Mouse (Mus musculus) midbrain, embryonic 10.5 days (tissue): ENCODE results near the gene Olfr649. TPM values are rescaled to one million over a fixed set of nuclear protein-coding genes. Genes with fewer than 3 reads are reported as not detected.

Experiments used
- DNase-seq: peaks from one replicate; pipeline ENCODE4 v3.0.0-alpha.2; 2017; ENCODE audit warnings: low spot score
- H3K27ac ChIP-seq: fragments of 300-500 bp; sonication (generic); replicated peaks from 2 replicates; pipeline ENCODE4 v1.5.1; 2016; ENCODE audit warnings: mild to moderate bottlenecking
- H3K27me3 ChIP-seq: fragments of 300-500 bp; sonication (generic); 2 replicates; pipeline ENCODE4 v1.6.1; 2016; ENCODE audit warnings: low read depth, mild to moderate bottlenecking; ENCODE audit not compliant: poor library complexity, severe bottlenecking
- H3K36me3 ChIP-seq: fragments of 300-500 bp; sonication (generic); 2 replicates; pipeline ENCODE4 v1.6.1; 2016; ENCODE audit warnings: mild to moderate bottlenecking, moderate library complexity
- H3K4me1 ChIP-seq: fragments of 300-500 bp; sonication (generic); 2 replicates; pipeline ENCODE4 v1.6.1; 2016
- H3K4me3 ChIP-seq: fragments of 300-500 bp; sonication (generic); 2 replicates; pipeline ENCODE4 v1.5.1; 2016; ENCODE audit warnings: mild to moderate bottlenecking, moderate library complexity
- H3K9me3 ChIP-seq: fragments of 300-500 bp; sonication (generic); replicated peaks from 2 replicates; pipeline ENCODE4 v1.6.1; 2016; ENCODE audit warnings: mild to moderate bottlenecking
- WGBS: fragments of 180-500 bp; shearing (Covaris S2); methylation state at CpG from one replicate; pipeline ENCODE4 v1.1.7; 2016; 5-methylcytosine and 5-hydroxymethylcytosine counted together
- polyA plus RNA-seq: library from polyadenylated mRNA; unstranded; fragments of >200 nt; fragmentation: Nextera tagmentation; extraction: Ambion mirVana; gene quantifications from 2 replicates; pipeline ENCODE4 v1.2.1, GENCODE M21; 2016

The Olfr649 gene
- polyA plus RNA-seq: not detected in 2 replicates

DNA sequence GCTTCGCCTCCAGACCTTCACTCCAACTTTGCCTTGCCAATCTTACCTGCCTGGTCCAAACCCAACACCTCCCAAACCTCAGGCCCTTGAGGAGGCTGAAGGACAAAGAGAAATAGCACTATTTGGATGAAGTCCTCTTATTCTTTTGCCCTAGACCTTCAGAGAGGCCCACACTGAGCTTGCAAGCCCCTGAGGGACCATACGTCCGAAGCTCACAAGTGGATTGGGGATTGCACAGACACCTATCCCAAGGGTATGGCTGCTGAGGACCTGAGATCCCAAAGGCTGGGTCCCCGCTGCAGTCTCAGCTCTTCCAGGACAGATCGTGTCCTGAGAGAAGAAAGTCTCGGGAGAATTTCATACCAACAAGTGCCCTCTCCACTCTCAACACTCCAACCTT lies at the start of gene Olfr649:
Gene Olfr649 (minus strand): TSS at position 101 of the 400 bp plus-strand sequence.
- Histone ChIP-seq H3K27me3 (no peaks in the 10 kb centered on the region), H3K9me3 (no peaks in the 10 kb centered on the region), H3K27ac (no peak within 1 kb of the TSS), H3K4me1 (no peaks in the 10 kb centered on the region), H3K36me3 (no peaks in the 10 kb centered on the region), H3K4me3 (no peak within 1 kb of the TSS)
- 88% methylated on average over 6 of the region's 6 CpGs for WGBS
- no peak for DNase-seq

DNA sequence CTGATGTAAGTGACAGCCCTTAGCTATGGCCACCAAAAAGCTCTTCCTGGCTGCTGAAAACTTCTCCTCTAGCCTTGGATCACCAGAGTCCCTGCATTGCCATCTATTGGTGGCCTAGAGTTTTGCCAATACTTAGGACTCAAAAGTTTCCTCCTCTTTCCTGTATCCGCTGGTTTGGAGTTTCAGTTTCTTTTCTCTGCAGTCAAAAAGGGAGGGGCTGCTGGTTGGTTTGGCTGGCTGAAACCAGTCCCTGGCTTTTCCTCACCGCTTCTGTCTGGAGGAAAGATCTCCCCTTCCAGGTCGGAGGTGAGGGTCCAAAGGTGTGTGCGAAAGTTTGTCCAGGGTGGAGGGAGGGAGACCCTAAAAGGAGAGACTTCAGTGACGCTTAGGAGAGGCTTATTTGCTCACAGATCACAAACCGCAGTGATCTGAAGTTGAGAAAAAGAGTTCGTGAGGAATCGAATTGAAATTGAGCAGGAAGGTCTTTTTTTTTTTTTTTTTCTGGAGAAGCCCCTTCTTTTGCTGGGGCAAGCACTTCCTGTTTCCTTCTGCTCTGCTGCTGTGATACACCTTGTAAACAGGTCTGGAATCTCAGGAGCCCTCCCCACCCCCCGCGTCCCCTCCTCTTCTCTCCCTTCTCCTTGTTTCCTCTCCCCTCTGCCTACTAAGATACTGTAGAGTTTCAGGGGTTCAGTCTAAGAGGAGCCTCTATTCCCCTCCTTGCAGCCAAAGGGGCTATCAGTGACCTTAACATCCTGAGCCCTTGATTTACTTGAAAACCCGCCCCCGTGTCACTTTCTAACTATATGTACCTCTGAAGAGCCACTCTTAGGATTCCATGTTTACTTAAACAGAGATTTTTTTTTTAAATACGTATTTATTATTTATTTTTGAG lies 48.7 kb upstream of the Olfr649 start, which contains the start of gene Trim34a:
Gene Trim34a (plus strand): TSS at position 171 of the 895 bp plus-strand sequence.
- Histone ChIP-seq H3K27me3 (no peaks in the 10 kb centered on the region), H3K27ac (peak within 1 kb of the TSS; percentile 72), H3K4me3 (peak within 1 kb of the TSS; percentile 47), H3K4me1 (peaks cover 2% of the 10 kb centered on the region; the same call in 1 of the 2 replicates), H3K36me3 (no peaks in the 10 kb centered on the region), H3K9me3 (no peaks in the 10 kb centered on the region)
- 11% methylated on average over 13 of the region's 13 CpGs for WGBS
- DNase-seq: peak; percentile 29

DNA sequence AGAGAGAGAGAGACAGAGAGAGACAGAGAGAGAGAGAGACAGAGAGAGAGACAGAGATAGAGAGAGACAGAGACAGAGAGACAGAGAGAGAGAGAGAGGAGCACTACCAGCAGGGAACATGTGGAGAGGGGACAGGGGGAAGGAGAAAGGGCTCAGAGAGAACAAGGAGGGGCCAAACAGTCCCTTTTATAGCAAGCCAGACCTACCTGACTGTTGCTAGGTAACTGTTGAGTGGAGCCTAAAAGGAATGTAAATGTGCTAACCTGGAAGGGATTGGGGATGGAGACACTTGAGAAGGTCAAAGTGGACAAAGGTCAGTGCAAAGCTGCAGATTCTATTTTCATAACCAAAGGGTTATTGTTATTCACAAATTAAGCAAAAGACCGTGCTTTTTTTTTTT lies 47.8 kb upstream of the Olfr649 start:
- Histone ChIP-seq H3K9me3 (no peaks in the 10 kb centered on the region), H3K4me1 (peaks cover 2% of the 10 kb centered on the region; the same call in 1 of the 2 replicates), H3K27ac (no peak overlapping the region), H3K4me3 (no peak overlapping the region), H3K36me3 (no peaks in the 10 kb centered on the region), H3K27me3 (no peaks in the 10 kb centered on the region)
- no peak for DNase-seq
- 59% methylated on average over 1 of the region's 1 CpGs for WGBS

DNA sequence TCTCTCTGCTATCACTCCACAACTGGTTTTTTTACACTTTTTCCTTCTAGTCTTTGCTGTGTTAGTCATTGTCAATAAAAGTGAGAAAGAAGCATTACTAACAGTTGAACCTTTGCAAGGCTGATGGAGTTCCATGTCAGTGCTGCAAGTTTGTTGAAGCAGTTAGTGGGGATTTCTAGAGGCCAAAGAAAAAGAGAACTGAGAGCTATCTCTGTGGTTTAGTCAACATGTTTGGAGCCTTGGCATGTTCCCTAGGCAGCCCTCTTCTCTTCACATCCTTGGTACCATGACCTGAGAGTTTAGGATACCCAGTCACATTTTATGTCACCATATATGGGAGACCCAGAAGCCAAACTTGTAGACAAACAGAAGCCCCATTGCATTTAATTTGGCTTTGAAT lies 45.1 kb upstream of the Olfr649 start:
- H3K4me1 ChIP-seq: peaks cover 2% of the 10 kb centered on the region; the same call in 1 of the 2 replicates
- H3K36me3 ChIP-seq: no peaks in the 10 kb centered on the region
- DNase-seq: no peak
- H3K9me3 ChIP-seq: no peaks in the 10 kb centered on the region
- no peak overlapping the region for H3K27ac ChIP-seq
- no peak overlapping the region for H3K4me3 ChIP-seq
- H3K27me3 ChIP-seq: no peaks in the 10 kb centered on the region

DNA sequence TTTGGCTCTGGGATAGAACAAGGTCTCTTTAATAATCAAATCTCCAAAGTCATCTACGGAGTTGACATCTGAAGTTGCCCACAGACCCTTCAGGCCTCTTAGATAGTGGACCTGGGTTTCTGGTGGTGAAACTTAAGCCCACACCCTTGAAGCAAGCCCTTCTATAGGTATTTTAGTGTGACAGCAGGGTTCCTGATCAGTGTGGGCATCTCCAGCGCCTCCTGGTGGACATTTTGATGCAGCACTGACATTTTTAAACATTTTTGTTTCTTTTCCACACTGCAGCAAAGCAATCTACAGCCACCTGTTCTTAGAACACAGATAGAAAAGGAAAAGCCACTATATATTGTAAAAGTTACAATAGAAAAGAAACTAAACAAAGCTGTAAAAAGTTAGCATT lies 35.4 kb upstream of the Olfr649 start:
- no peaks in the 10 kb centered on the region for H3K4me1 ChIP-seq

DNA sequence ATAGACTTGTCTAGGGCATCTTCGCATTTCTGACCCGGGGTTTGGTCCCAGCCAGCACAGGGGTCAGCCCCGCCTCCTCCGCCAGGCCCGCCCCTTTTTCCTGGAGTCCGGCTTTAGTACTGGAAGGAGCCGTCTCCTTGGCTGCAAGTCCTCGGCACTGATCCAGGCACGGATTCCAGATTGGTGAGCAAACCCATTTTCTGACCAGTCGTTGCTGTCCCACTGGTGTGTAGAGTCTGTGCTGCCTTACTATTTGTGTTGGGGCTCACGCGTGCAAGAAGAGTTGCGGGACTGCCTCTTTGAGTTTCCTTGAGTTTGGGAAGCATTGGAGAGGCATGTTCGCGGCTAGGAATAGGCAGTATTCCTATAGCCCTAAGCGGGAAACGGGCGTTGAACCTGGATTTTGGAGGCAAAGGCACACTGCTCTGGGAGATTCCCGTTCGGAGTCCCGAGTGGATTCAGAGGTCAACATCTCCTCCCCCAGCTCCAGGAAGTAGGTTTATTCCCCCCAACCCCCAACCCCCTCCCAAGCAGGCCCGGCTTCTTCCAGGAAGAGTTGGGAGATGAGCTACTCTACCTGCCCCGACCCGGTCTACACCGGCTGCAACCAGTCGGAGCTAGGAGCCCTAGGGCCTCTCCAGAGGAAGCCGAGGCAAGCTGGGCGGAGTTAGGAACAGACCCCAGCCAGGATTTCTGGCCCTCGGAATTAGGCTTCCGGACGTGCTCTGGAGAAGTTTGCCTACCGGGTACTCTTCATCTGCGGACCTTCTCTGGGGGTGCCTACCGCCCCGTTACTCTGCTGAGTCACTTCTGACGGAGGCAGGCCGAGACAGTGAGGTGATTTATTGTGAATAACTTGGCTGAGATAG lies 23.1 kb upstream of the Olfr649 start, which contains the start of gene Trim6:
Gene Trim6 (plus strand): TSS at position 93 of the 869 bp plus-strand sequence.
- H3K36me3 ChIP-seq: no peaks in the 10 kb centered on the region
- peak within 1 kb of the TSS; percentile 71 for H3K27ac ChIP-seq
- no peaks in the 10 kb centered on the region for H3K9me3 ChIP-seq
- DNase-seq: peak; percentile 64
- peaks cover 12% of the 10 kb centered on the region for H3K4me1 ChIP-seq
- peak within 1 kb of the TSS; percentile 56 for H3K4me3 ChIP-seq
- 2% methylated on average over 37 of the region's 37 CpGs for WGBS
- no peaks in the 10 kb centered on the region for H3K27me3 ChIP-seq

More for the DNA sequence above, 35.4 kb upstream of the Olfr649 start:
- no peaks in the 10 kb centered on the region for H3K9me3 ChIP-seq
- WGBS: 37% methylated on average over 2 of the region's 2 CpGs
- no peaks in the 10 kb centered on the region for H3K27me3 ChIP-seq
- no peak for DNase-seq
- H3K36me3 ChIP-seq: no peaks in the 10 kb centered on the region
- no peak overlapping the region for H3K27ac ChIP-seq
- H3K4me3 ChIP-seq: no peak overlapping the region

DNA sequence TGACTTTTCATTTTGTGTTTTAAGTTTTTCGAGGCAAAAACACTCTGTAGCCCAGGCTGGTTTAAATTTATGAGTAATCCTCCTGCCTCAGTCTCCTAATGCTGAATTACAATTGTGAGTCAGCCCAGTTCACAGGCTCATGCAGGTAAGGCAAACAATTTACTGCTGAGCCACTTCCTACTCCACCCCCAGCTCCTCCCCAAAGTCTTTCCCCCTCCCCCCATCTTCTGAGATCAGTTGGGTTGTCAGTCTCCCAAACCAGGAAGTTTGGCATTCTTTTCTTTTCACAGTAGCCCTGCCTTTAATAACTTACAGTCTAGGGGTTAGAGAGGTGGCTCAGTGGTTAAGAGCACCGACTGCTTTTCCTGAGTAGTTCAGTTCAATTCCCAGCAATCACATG lies 22.1 kb upstream of the Olfr649 start:
- H3K4me1 ChIP-seq: peaks cover 12% of the 10 kb centered on the region
- H3K4me3 ChIP-seq: no peak overlapping the region
- no peaks in the 10 kb centered on the region for H3K9me3 ChIP-seq
- no peak for DNase-seq
- H3K27ac ChIP-seq: no peak overlapping the region
- H3K27me3 ChIP-seq: no peaks in the 10 kb centered on the region
- no peaks in the 10 kb centered on the region for H3K36me3 ChIP-seq
- 83% methylated on average over 2 of the region's 2 CpGs for WGBS

DNA sequence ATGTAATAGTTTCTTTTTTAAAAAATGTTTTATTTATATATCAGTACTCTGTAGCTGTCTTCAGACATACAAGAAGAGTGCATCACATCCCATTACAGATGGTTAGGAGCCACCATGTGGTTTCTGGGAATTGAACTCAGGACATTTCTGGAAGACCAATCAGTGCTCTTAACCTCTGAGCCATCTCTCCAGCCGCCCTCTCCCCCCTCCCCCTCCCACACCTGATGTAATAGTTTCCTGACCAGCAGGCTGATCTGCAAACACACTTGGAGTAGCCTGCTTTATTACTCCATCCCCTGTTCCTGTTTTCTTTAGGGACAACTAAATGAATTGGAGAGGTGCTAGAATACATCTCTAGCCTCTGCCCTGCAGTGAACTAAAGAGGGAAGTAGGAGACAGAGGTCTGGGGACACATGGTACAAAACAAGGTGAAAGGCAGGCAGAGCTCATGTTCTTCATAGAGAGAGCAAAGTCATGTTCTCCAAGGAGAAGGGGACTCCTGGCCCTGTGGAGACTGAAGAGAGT lies 20.3 kb upstream of the Olfr649 start:
- Histone ChIP-seq H3K4me1 (peaks cover 12% of the 10 kb centered on the region), H3K9me3 (no peaks in the 10 kb centered on the region), H3K36me3 (no peaks in the 10 kb centered on the region), H3K27ac (no peak overlapping the region), H3K27me3 (no peaks in the 10 kb centered on the region), H3K4me3 (no peak overlapping the region)
- DNase-seq: no peak
- WGBS: 59% methylated on average over 1 of the region's 1 CpGs

DNA sequence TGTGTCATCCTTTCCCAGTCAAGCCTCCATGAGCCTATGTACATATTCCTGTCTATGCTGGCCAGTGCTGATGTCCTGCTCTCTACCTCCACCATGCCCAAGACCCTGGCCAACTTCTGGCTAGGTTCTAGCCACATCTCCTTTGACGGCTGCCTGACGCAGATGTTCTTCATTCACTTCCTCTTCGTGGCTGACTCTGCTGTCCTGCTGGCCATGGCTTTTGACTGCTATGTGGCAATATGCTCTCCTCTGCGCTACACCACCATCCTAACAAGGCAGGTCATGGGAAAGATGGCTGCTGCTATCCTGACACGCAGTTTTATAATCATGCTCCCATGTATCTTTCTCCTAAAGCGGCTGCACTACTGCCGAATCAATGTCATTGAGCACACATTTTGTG lies 10.4 kb upstream of the Olfr649 start:
- Histone ChIP-seq H3K4me1 (no peaks in the 10 kb centered on the region), H3K4me3 (no peak overlapping the region), H3K27me3 (no peaks in the 10 kb centered on the region), H3K9me3 (no peaks in the 10 kb centered on the region), H3K27ac (no peak overlapping the region), H3K36me3 (no peaks in the 10 kb centered on the region)
- WGBS: 94% methylated on average over 7 of the region's 7 CpGs
- no peak for DNase-seq

DNA sequence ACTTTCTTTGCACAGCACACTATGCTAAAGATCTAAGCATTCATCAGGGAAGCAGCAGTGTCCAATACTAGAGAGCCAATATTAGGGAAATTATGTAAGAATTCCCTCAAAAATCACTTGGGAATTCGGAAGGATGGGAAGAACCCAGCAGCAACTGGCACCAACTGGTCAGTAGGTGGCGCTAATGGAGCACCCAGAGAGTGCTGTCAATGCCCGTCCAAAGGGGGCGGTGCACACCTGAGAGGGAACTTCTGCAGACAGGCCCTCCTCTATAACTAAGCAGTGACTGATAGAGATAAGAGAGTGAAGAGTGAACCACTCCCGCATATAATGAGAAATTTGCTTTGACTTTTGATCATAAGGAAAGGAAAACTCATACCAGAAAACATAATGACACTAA lies 4.0 kb upstream of the Olfr649 start:
- Histone ChIP-seq H3K36me3 (no peaks in the 10 kb centered on the region), H3K4me3 (no peak overlapping the region), H3K4me1 (no peaks in the 10 kb centered on the region), H3K27ac (no peak overlapping the region), H3K9me3 (no peaks in the 10 kb centered on the region), H3K27me3 (no peaks in the 10 kb centered on the region)
- DNase-seq: peak; percentile 59
- WGBS: 6% methylated on average over 5 of the region's 5 CpGs

DNA sequence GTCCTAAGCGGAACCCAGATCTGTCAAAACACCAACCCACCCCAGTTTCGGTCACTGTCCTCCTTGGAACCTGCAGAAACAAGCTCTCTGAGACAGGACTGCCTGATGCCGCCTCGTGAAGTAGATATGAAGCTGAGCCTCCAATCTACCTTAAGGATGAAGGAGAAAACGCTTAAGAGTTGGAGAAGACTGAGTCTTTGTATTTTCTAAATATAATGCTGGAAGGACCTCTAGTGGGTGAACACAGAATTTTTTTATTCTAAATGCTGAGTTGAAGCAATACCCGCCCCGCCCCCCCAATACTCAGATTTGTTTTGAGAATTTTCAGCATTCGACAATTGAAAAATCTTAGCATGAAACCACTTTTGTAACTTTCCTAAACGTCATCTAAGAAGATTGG lies 4.5 kb downstream of the Olfr649 start:
- DNase-seq: no peak
- Histone ChIP-seq H3K4me3 (no peak overlapping the region), H3K9me3 (no peaks in the 10 kb centered on the region), H3K27ac (no peak overlapping the region), H3K4me1 (no peaks in the 10 kb centered on the region), H3K36me3 (no peaks in the 10 kb centered on the region), H3K27me3 (no peaks in the 10 kb centered on the region)
- 58% methylated on average over 9 of the region's 9 CpGs for WGBS

DNA sequence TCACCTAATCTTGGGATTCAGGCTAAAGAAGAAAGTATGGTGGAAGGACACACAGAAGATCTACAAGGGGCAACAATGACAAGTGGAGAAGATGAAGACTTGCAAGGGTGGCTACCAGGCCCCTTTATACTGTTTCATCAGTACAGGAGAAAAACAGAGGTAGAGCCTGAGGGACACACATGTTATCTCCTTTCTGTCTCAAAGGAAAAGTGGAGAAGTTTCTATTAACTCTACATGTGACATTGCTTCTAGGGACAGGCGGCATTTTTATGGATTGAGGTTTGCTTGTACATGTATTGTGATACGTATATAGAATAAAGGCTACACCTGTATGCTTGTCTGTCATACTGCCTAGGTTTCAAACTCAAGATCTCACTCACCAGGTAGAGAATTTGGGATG lies 12.5 kb downstream of the Olfr649 start, which contains the start of gene Olfr648:
Gene Olfr648 (minus strand): TSS at position 101 of the 400 bp plus-strand sequence.
- Histone ChIP-seq H3K36me3 (no peaks in the 10 kb centered on the region), H3K4me1 (no peaks in the 10 kb centered on the region), H3K9me3 (no peaks in the 10 kb centered on the region), H3K27ac (no peak within 1 kb of the TSS), H3K4me3 (no peak within 1 kb of the TSS), H3K27me3 (no peaks in the 10 kb centered on the region)
- WGBS: 92% methylated on average over 2 of the region's 2 CpGs
- no peak for DNase-seq
